Mouse (Mus musculus): ENCODE data around the gene Gm49354. TPM values are rescaled to one million over a fixed set of nuclear protein-coding genes. Genes with fewer than 3 reads are reported as not detected.

Gm49354 gene
- polyA plus RNA-seq, 1 experiment from 2014 or later, result not detected

- 40% methylated on average over 9 of the region's 9 CpGs for WGBS
- peaks cover 41% of the 10 kb centered on the region for H3K36me3 ChIP-seq (ENCODE audit: control insufficient read depth, insufficient read depth, low read length)
- no peak for ATAC-seq (ENCODE audit: low read depth)
- no peak overlapping the region for H3K4me3 ChIP-seq (ENCODE audit: low read depth, low read length)
- no peak overlapping the region for H3K9ac ChIP-seq (ENCODE audit: low read depth, low read length)
- peak; percentile 82 for DNase-seq (ENCODE audit: low spot score)
- no peaks in the 10 kb centered on the region for H3K27me3 ChIP-seq (replicated peaks; ENCODE audit: control insufficient read depth, insufficient read depth, low read length)
- H3K9me3 ChIP-seq (ENCODE audit: control insufficient read depth, low read length), result no peaks in the 10 kb centered on the region
- peaks cover 17% of the 10 kb centered on the region for H3K4me1 ChIP-seq (ENCODE audit: control insufficient read depth, insufficient read depth, low read length)
- peak overlapping the region; percentile 98 for H3K27ac ChIP-seq (replicated peaks; ENCODE audit: low read depth, low read length)
- H3K4me2 ChIP-seq (ENCODE audit: low read depth, low read length), result peak overlapping the region; percentile 69; the same call in 1 of the 2 replicates
Observed at GRCm38 (mm10) chr13:59771257-59771656, 10.8 kb downstream of the Gm49354 start.

GRCm38 (mm10) chr13:59770847-59771246 is 11.2 kb downstream of the Gm49354 start:
- peak overlapping the region; percentile 98 for H3K27ac ChIP-seq (replicated peaks; ENCODE audit: low read depth, low read length)
- peak overlapping the region; percentile 89; the same call in 1 of the 2 replicates for H3K4me3 ChIP-seq (ENCODE audit: low read depth, low read length)
- H3K9ac ChIP-seq (ENCODE audit: low read depth, low read length), result peak overlapping the region; percentile 90; the same call in 1 of the 2 replicates
- WGBS, result 57% methylated on average over 9 of the region's 9 CpGs
- H3K4me2 ChIP-seq (ENCODE audit: low read depth, low read length), result peak overlapping the region; percentile 69
- ATAC-seq (ENCODE audit: low read depth), result no peak
- peaks cover 17% of the 10 kb centered on the region for H3K4me1 ChIP-seq (ENCODE audit: control insufficient read depth, insufficient read depth, low read length)
- DNase-seq (ENCODE audit: low spot score), result no peak
- H3K36me3 ChIP-seq (ENCODE audit: control insufficient read depth, insufficient read depth, low read length), result peaks cover 37% of the 10 kb centered on the region
- no peaks in the 10 kb centered on the region for H3K9me3 ChIP-seq (ENCODE audit: control insufficient read depth, low read length)
- no peaks in the 10 kb centered on the region for H3K27me3 ChIP-seq (replicated peaks; ENCODE audit: control insufficient read depth, insufficient read depth, low read length)

GRCm38 (mm10) chr13:59770164-59770562 is 11.9 kb downstream of the Gm49354 start:
- Histone ChIP-seq H3K36me3 (ENCODE audit: control insufficient read depth, insufficient read depth, low read length) (peaks cover 32% of the 10 kb centered on the region), H3K9me3 (ENCODE audit: control insufficient read depth, low read length) (no peaks in the 10 kb centered on the region), H3K9ac (ENCODE audit: low read depth, low read length) (peak overlapping the region; percentile 90), H3K4me1 (ENCODE audit: control insufficient read depth, insufficient read depth, low read length) (peaks cover 17% of the 10 kb centered on the region), H3K4me2 (ENCODE audit: low read depth, low read length) (peak overlapping the region; percentile 69), H3K27me3 (replicated peaks; ENCODE audit: control insufficient read depth, insufficient read depth, low read length) (no peaks in the 10 kb centered on the region), H3K4me3 (ENCODE audit: low read depth, low read length) (peak overlapping the region; percentile 89), H3K27ac (replicated peaks; ENCODE audit: low read depth, low read length) (peak overlapping the region; percentile 98)
- ATAC-seq (ENCODE audit: low read depth) (peak; percentile 83), DNase-seq (ENCODE audit: low spot score) (peak; percentile 96)
- WGBS, result under 1% methylated on average over 26 of the region's 28 CpGs

- Histone ChIP-seq H3K27me3 (replicated peaks; ENCODE audit: control insufficient read depth, insufficient read depth, low read length) (no peaks in the 10 kb centered on the region), H3K27ac (replicated peaks; ENCODE audit: low read depth, low read length) (peak within 1 kb of the TSS; percentile 98), H3K4me3 (ENCODE audit: low read depth, low read length) (peak within 1 kb of the TSS; percentile 89), H3K4me2 (ENCODE audit: low read depth, low read length) (peak within 1 kb of the TSS; percentile 69), H3K9me3 (ENCODE audit: control insufficient read depth, low read length) (no peaks in the 10 kb centered on the region), H3K36me3 (ENCODE audit: control insufficient read depth, insufficient read depth, low read length) (peaks cover 26% of the 10 kb centered on the region), H3K4me1 (ENCODE audit: control insufficient read depth, insufficient read depth, low read length) (peaks cover 17% of the 10 kb centered on the region), H3K9ac (ENCODE audit: low read depth, low read length) (peak within 1 kb of the TSS; percentile 90)
- DNase-seq (ENCODE audit: low spot score) (peak; percentile 98), ATAC-seq (ENCODE audit: low read depth) (peak; percentile 98)
- 0% methylated on average over 60 of the region's 91 CpGs for WGBS
Observed at GRCm38 (mm10) chr13:59769296-59770163, 12.5 kb downstream of the Gm49354 start, which contains the start of gene Isca1. TSS of gene Isca1 (minus strand) at chr13:59769810.

GRCm38 (mm10) chr13:59768531-59768930 is 13.5 kb downstream of the Gm49354 start:
- no peak for DNase-seq (ENCODE audit: low spot score)
- WGBS, result 40% methylated on average over 13 of the region's 13 CpGs
- no peaks in the 10 kb centered on the region for H3K27me3 ChIP-seq (replicated peaks; ENCODE audit: control insufficient read depth, insufficient read depth, low read length)

GRCm38 (mm10) chr13:59766786-59767515 is 15.1 kb downstream of the Gm49354 start:
- Histone ChIP-seq H3K4me1 (ENCODE audit: control insufficient read depth, insufficient read depth, low read length) (peaks cover 17% of the 10 kb centered on the region), H3K4me2 (ENCODE audit: low read depth, low read length) (peak overlapping the region; percentile 69), H3K36me3 (ENCODE audit: control insufficient read depth, insufficient read depth, low read length) (peaks cover 12% of the 10 kb centered on the region), H3K27ac (replicated peaks; ENCODE audit: low read depth, low read length) (no peak overlapping the region), H3K4me3 (ENCODE audit: low read depth, low read length) (no peak overlapping the region), H3K27me3 (replicated peaks; ENCODE audit: control insufficient read depth, insufficient read depth, low read length) (no peaks in the 10 kb centered on the region), H3K9me3 (ENCODE audit: control insufficient read depth, low read length) (no peaks in the 10 kb centered on the region), H3K9ac (ENCODE audit: low read depth, low read length) (peak overlapping the region; percentile 21; the same call in 1 of the 2 replicates)
- DNase-seq (ENCODE audit: low spot score) (no peak), ATAC-seq (ENCODE audit: low read depth) (no peak)
- 72% methylated on average over 11 of the region's 11 CpGs for WGBS

More at GRCm38 (mm10) chr13:59768531-59768930, 13.5 kb downstream of the Gm49354 start:
- Histone ChIP-seq H3K4me2 (ENCODE audit: low read depth, low read length) (peak overlapping the region; percentile 69), H3K9me3 (ENCODE audit: control insufficient read depth, low read length) (no peaks in the 10 kb centered on the region), H3K4me1 (ENCODE audit: control insufficient read depth, insufficient read depth, low read length) (peaks cover 17% of the 10 kb centered on the region), H3K4me3 (ENCODE audit: low read depth, low read length) (peak overlapping the region; percentile 89), H3K9ac (ENCODE audit: low read depth, low read length) (peak overlapping the region; percentile 90), H3K36me3 (ENCODE audit: control insufficient read depth, insufficient read depth, low read length) (peaks cover 24% of the 10 kb centered on the region), H3K27ac (replicated peaks; ENCODE audit: low read depth, low read length) (no peak overlapping the region; the same call in 1 of the 2 replicates)
- no peak for ATAC-seq (ENCODE audit: low read depth)

GRCm38 (mm10) chr13:59762791-59763190 is 19.3 kb downstream of the Gm49354 start:
- H3K36me3 ChIP-seq (ENCODE audit: control insufficient read depth, insufficient read depth, low read length), result peaks cover 47% of the 10 kb centered on the region
- H3K27me3 ChIP-seq (replicated peaks; ENCODE audit: control insufficient read depth, insufficient read depth, low read length), result no peaks in the 10 kb centered on the region
- no peak overlapping the region for H3K4me3 ChIP-seq (ENCODE audit: low read depth, low read length)
- ATAC-seq (ENCODE audit: low read depth), result no peak
- DNase-seq (ENCODE audit: low spot score), result no peak
- H3K9ac ChIP-seq (ENCODE audit: low read depth, low read length), result no peak overlapping the region
- peaks cover 7% of the 10 kb centered on the region; the same call in 1 of the 2 replicates for H3K4me1 ChIP-seq (ENCODE audit: control insufficient read depth, insufficient read depth, low read length)
- H3K9me3 ChIP-seq (ENCODE audit: control insufficient read depth, low read length), result no peaks in the 10 kb centered on the region
- H3K4me2 ChIP-seq (ENCODE audit: low read depth, low read length), result no peak overlapping the region
- H3K27ac ChIP-seq (replicated peaks; ENCODE audit: low read depth, low read length), result no peak overlapping the region
- WGBS, result 90% methylated on average over 7 of the region's 7 CpGs

GRCm38 (mm10) chr13:59756906-59757305 is 25.1 kb downstream of the Gm49354 start:
- H3K27ac ChIP-seq (replicated peaks; ENCODE audit: low read depth, low read length), result 0 out of 2 replicates have a peak overlapping the region, but pooled peaks have one; percentile 3
- no peak overlapping the region for H3K9ac ChIP-seq (ENCODE audit: low read depth, low read length)
- no peak for ATAC-seq (ENCODE audit: low read depth)
- DNase-seq (ENCODE audit: low spot score), result no peak
- no peaks in the 10 kb centered on the region for H3K27me3 ChIP-seq (replicated peaks; ENCODE audit: control insufficient read depth, insufficient read depth, low read length)
- H3K4me1 ChIP-seq (ENCODE audit: control insufficient read depth, insufficient read depth, low read length), result no peaks in the 10 kb centered on the region
- H3K36me3 ChIP-seq (ENCODE audit: control insufficient read depth, insufficient read depth, low read length), result peaks cover 66% of the 10 kb centered on the region
- H3K4me2 ChIP-seq (ENCODE audit: low read depth, low read length), result no peak overlapping the region
- 96% methylated on average over 7 of the region's 7 CpGs for WGBS
- no peak overlapping the region for H3K4me3 ChIP-seq (ENCODE audit: low read depth, low read length)
- H3K9me3 ChIP-seq (ENCODE audit: control insufficient read depth, low read length), result no peaks in the 10 kb centered on the region
